Mouse (Mus musculus) NIH3T3 (cell line): ENCODE measurements at regions not wholly inside any gene's neighbourhood (a gene's known extent, or its start where the extent isn't known, plus 50 kb on each side); places are given as distances from the start of the nearest gene placed in this dataset.

Experiments used
- DNase-seq: peaks from one replicate; pipeline ENCODE4 v3.0.0-alpha.2; 2012; ENCODE audit warnings: low read depth

DNA sequence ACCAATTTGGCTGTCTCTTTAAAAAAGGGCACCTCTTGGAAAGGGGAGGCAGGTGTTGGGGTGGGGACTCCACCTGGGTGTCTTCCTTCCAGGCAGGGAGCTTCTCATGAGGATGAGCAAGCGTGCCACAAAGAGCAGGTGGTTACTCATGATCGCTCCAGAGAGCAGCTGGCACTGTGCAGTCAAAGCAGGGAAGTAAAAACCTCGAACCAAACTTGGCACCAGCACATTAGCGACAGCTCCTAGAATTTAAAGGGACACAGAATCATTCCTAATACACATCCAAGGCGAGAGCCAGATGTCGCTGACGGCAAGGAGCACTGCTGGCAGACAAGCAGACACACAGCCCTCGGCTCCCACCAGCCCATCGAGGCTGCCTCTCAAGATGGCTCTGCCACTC, 70.4 kb downstream of the Irx5 start:
- DNase-seq, result no peak

DNA sequence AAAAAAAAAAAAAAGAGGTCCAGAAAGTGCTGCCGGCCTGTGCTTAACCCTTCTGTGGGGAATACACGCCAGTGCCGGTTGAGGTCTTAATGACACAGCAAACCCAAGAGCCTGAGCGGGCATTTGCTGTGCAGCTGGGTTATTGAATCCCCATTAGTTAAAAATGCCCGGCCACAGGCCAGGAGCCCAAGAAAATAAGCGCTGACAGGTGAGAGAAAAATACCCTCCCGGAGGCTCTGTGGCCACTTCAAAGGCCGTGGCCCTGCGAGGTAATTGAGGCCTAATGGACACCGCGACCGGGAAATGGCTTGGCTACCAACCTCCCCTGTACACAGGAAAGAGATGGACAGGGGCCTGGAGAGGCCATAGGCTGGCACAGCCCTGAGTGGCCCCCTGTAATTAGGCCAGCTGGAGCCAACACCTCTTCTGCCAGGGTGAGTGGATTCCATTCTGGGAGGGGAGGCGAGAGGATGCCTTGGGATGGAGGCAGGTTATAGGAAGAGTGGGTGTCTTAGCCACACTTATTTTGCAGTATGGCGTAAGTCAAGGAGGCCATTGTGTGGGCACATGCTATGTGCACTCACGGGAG, 79.7 kb downstream of the Irx5 start:
- no peak for DNase-seq

DNA sequence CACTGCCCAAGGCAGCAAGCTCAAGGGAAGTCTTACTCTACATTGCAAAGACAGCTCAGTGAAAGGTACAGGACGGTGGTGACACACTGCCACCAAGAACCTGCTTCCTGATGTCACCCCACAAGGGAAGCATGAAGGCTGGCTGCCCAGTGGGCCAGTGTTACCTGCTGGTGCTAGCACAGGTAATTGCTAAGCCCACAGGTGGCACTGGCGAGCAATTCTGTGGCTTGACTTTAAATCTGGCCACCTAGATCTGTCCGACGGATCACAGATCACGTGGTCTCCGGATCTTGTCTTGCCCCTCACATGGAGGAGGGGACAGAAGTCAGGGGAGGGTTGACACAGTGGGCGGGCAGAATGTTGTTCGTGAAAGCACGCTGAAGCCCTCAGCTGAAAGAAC, 80.9 kb downstream of the Irx5 start:
- DNase-seq, result no peak

DNA sequence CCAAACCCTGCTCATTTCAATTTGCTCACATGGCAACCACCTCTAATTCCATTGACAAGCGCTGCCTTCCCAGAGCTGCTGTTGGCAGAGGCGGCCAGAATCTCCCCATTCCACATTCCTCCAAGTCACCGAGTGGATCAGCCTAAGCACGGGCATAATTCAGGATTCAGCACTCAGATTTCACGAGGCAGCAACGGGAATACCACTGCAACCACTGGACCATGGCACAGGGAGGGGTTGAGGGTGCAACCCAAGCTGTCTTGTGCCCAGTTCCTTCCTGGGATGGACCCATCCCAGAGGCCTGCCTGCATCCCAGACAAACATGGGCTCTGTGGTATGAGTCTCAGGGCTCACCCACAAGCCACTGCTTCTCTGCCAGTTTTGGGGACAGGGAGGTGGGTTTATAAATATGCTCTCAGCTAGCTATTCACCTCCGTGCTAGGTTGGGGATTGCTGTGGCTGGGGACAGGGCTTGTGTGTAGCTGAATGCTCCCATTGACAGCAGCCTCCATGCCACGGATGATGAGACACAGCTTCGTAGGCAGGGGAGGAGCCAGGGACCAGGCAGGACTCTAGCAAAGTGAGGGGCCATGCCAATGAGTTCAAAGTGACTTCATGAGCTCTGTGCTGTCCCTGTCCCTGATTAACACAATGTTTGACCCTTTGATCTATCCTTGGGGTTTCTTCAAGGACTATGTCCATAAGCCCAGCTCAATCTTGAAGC, 82.5 kb downstream of the Irx5 start:
- no peak for DNase-seq

DNA sequence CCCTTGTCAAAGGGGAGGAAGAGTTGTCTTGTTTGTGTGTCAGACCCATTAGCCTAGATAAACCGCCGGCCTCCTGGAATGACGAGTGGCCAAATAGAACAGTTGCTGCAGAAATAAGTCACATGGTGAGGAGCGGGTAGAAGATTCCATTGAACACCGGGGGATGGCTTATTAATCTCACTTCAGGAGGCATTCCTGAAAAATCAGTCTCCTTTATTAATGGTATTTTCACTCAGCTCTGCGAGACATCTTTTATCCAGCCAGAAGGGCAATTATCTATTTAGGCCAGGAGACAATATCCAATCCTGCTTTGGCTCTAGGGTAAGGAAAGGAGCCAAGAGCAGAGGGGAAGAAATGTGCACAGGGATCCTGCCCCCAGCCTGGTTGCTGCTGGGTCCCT, 84.7 kb downstream of the Irx5 start:
- no peak for DNase-seq

DNA sequence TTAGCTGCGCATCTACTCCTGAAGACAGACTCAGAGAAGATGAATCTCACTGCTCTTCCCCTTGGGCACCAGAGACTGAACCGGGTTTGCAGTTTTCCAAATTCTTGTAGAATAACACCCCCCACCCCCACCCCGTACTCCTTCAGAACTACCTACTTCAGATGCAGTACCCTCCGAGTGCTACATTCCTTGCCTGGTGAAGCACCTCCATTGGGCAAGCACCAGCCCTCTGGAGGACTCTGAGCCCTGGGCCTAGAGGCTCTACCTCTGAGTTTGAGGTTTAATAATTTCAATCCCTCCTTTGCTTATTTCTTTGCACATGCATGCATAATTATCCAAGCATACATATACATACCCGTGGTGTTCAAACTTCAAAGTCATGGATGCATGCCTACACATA, 101.9 kb downstream of the Irx5 start:
- no peak for DNase-seq

DNA sequence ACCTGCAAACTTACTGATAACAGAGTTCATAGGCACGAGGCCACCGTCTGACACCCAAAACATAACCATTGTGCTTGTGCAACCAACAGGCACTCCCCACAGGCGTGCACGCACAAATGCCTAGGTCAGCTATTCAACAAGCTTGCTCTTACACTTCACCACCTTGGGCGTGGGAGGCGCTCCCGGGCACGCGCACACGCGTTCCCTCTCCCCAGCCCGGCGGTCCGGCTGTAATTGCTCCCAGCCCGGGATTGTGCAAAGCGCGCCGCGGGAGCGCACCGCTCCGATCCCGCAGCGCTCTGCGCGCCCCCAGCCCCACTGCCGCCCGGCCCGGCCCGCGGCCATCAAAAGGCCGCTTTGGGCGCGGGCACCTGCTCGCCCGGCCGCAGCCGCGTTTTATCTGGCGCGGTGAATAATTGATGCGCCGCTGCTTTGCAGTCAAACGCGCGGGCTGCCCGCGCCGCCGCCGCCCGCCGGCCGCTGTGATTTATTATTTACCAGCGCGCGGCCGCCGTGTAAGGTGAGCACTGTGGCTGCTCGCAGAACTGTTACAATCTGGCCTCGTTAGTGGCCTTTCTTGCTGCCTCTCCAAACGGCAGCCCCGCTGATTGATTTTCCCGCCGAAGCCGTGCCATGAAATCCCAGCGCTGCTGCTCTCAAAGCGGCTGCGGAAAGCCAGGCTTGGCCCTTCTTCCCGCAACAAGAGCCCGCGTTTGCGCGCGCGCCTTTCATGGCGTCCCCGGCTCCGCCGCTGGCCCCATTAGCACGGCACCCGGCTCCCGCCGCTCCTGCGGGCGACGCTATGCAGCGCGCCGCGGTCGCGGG, 102.9 kb downstream of the Irx5 start:
- no peak for DNase-seq

DNA sequence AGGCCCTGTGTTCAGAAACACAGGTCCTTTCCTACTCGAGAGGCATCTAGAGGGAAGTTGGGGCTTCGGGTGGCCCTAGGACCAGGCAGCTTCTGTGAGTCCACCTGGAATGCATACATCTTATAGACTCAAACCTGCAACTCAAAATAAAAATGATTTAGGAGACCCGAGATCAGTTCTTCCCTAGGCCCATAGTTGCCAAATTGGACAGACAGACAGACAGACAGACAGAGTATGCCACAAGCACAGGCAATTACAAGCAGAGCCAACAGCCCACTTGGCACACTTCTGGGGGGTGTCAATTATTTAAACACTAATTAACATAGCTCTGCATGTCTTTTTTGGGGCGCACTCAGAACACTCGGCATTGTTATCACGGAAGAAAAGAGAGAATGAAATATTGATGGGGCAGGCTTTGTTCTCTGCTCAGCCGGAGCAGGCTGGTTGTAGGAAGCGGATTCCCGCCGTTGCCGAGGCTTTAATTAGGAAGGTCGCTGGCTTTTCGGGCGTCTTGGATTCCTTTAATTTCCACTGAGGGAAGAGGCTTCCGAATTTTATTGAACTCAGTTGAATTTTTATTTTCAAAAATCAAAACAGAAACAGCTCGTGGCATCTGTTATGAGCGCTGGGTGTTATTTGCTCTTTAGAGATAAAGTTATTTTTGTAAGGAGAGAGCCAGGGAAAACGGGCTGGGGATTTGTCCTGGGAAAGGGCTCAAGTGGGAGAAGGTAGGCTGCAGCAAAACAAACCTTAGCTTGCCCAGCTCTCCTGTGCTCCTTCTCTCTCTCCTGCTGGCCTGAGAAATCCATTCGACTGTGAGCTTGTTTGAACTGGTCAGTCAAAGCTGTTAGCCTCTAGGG, 111.9 kb downstream of the Irx5 start:
- DNase-seq, result no peak

DNA sequence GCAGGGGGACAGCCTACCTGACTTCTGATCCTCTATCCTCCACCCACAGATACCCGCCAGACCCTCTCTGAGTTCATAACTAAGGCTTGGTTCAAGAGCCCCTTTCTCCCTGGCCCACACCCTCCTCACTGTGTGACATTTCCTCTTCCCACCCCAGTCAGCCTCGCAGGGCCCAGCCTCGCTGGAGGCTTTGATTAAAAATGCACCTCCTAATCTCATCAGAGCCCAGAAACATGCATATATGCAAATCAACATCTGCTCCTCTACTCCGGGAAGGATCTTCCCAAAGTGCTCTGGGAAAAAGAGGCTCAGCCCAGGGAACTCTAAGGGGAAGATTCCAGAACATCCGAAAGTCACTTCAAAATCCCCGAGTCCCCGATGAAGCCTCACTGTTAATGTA, 114.8 kb downstream of the Irx5 start:
- no peak for DNase-seq

DNA sequence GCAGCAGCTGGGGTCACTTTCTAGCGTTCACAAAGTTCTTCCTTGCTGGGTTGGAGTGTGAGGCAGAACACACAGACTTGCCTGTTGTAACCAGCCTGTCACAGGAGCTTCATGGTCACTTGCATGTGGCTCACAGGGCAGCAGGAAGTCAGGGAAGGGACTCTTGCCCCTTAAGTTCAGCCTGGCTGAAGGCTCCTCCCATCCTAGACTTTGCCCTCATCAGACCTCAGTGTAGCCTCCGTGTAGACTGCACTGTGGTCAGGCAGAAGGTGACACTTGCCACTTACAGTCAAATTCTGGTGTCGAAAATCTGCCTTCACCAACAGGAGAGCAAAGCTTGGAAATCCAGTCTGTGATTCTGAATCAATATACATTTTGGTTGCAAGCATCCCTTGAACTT, 115.4 kb downstream of the Irx5 start:
- DNase-seq, result no peak

DNA sequence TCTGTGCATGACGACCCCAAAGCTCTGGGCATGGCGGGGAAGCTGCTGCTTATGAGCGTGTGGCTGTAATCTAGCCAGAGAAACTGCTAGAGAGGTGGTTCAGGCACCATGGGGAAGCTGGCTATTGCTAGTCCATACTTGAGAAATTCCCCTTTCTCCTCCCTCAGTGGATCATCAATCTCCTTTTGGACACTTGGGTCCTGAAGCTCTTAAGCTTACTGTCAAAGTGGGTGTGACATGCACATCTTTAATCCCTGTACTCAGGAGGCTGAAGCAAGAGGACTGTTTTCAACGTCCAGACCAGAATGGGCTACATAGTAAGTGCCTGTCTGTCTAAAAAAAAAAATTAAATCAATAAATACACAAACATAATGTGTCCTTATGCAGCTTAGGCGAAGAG, 125.0 kb downstream of the Irx5 start:
- no peak for DNase-seq

DNA sequence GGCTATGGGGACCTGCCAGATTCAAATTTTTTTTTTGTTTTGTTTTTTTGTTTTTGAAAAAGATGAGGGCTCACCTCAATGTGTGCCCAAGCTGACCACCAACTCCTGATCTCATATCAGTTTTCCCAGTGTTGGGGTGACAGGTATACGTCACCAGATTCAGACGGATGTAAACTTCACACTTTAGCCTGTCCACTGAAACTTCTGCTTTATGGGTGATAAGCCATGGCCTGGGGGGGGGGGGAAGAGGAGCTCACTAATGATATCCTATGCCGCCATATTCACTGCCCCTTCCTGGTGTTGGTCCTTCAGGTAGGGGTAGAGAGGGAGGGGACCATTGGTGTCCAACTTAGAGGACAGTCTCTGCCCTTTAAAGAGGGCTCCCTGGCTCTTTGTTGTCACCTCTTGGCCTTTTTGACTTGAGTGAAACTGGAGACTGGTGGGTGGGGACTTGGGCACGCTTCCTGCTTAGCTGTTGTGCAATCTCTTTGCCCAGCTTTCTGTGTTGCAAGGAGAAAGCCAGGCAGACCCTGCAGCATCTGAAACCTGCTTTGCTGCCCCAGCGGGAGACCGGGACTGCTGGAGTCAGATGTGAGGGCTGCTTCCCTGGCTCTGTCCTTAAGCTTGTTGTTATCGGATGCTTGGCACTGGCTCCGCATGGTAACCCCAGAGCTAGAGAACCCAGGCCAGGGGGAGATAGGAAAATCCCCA, 125.8 kb downstream of the Irx5 start:
- no peak for DNase-seq

DNA sequence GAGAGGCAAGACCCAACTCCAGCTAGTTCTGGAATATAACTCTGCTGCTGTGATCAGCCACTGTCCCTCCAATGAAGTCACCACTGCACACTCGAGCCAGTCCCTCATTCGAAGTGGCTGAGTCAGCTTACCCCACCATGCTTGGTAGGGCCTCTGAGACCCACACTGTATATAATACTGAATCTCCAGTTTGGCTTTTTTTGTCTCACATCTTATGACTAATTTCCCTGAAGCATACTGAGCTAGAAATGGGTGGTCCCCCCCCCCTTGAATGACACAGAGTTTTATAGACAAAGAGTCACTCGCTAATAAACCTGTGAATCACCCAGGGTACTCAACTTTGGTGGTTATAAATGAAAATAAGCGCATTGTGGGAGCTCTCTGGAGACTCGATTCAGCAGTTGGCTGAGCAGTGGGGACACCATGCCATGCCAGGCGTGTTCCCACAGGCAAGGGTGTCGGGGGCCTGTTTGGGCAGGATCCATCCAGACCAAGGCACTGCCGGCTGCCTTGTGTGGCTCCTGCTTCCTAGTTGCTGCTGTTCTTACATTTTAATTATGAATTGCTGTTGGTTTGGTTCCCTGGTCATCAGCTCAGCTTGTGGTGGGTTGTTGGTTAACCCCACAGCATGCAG, 131.2 kb downstream of the Irx5 start:
- peak; percentile 49 for DNase-seq

DNA sequence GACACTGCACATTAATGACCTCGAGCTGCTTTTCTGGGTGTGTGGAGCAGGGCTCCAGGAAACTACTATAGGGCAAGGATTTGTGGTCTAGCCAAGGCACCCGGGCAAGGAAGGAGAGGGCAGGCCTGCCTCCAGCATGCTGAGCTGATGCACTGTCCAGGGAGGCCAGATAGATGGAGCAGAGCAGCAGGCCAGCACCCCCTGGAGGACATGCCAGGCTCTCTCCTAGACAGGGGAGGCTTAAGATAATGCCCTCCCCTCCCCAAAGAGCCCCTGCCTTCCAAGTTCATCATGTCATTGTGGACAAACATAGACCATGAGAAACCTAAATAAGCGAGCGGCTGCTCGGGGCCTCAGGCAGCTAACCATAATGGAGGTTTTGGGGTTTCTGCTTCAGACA, 134.1 kb downstream of the Irx5 start:
- DNase-seq, result no peak

DNA sequence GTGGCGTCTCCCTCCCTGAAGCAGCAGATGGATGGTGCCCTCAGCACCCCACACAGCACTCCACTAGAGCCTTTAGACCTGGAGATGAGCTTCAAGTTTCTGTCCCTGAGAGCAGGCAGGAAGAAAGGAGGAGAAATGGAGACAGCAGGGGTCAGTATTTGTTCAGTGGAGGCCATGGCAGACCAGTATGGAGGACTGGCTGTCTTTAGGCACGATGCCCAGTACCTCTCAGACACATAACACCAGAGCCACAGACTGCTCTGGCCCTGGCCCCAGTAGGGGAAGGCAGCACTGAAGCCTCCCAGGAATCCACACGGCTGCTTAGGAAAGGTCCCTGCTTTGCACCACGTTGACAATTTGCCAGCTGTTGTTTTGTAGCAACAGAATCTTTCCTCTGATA, 136.0 kb downstream of the Irx5 start:
- peak; percentile 52 for DNase-seq

DNA sequence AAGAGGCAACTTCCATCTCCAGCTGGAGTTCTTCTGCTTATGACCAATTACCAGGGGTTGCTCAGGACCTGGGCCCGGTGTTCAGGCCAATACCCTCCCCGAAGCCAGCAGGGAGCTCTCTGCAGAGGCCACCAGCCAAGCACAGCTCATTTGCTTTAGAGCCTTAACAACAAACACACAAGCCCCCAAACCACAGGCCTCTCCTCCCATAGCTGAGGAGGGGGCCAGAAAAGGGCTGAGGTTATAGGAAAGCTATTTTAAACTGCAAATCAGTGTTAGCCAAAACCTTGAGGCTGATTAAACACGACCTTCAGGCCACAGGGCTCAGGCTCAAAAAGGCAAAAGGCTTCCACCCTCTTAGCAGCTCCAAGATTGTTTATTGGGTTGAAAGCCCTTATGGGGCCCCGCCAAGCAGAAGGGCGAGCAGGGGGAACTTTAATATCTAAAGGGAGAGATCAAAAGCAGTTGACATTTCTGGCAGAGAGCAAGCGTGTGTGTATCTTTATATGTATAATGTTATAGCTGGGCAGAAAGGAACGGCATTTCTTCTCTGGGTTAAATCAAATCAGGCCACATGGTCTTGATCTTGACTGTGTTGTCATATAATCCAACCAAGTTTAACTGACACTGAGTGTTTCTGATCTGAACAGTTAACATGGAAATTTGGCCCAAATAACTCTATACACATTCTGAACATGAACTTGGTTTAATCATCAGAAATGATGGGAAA, 148.3 kb downstream of the Irx5 start:
- DNase-seq, result no peak

DNA sequence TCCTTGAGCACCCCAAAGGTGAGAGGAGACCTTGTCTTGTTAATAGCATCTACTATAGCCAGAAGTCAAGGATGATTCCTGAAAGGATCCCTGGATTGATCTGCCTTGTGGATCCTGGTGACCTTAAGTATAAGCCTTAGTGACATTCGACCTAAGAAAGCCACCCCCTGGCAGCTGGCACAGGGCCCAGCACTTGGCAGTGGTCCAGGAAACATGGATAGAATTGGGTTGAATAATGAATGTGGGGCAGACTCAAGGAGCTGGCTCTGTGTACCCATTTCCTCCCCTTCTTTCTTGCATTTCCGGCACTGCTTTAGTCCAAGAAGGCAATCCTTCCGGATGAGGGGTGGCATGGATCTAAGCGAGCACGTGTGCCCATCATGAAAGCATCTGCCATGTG, 149.0 kb downstream of the Irx5 start:
- no peak for DNase-seq

DNA sequence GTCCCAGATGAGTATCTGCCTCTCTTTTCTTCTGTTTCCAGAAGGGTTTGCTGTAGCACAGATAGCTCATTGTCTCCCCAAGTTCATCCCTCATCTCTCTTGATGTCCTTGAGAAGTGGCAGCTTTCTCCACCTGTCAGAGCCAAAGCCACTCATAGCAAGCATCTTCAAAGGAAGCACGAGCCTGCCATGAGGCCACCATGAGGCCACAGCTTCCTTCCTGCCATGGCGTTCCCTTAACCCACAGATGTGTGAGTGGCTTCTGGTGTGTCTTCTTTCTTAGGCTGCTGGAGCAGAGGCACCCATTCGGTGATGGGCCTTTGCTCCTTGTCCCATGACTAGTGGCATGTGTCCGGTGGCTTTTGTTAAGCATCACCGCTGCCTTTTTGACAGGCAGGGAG, 149.5 kb downstream of the Irx5 start:
- DNase-seq, result no peak

DNA sequence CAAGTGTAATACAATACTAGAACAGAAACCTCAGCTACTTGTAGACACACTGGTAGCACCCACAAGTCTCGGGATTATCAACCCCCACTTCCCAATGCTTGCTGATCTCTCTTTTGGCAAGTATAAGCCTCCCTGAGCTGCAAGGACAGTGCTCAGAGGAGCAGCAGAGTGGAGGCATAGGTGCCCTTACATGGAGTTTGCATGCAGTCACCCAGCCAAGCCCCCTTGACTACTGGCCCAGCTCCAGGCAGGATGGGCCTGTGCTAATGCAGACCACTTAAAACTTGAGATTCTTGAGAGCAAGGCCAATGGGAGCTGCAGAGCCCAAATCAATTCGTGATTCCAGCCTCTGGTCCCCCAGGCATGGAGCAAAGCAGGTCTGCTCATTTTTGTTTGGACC, 158.0 kb downstream of the Irx5 start:
- DNase-seq, result no peak

DNA sequence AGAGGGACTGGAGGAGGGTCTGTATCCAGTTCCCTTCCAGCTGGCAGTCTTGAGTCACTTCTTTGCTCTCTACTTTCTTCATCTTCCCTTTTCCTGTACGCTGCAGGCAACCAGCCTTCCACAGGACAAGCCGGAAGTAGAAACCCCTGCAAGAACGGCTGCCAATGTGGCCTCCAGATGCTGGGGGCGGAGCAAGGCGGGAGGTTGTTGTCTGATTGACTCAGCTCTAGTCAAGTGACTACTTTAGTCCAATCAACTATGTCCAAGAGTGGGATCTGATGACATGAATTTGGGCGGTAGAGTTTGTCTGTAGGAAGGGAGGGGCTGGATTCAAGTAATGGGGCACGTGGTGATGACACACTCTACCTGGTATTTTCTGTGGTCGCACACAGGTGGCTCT, 156.1 kb upstream of the Irx6 start:
- DNase-seq, result no peak

DNA sequence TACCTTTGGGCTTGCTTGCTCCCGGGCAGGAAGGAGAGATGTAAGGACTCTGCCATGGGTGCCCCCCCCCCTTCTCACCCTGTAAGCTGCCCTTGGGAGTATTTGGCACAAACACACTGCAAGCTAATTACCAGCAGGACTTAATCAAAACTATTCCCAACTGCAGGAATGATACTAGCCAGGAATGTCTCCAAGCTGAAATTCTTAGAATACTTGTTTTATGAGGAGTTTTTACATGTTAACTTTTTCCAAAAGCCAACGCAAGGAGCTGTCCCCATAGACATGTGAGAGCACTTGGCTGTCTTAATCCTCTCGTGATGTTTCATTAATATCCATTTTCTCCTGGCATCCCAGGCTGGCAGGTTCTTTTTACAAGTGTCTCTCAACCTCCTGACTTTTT, 155.6 kb upstream of the Irx6 start:
- DNase-seq, result no peak
